ENCODE assay signal across 35 mouse cellular contexts in the genomic region with DNA sequence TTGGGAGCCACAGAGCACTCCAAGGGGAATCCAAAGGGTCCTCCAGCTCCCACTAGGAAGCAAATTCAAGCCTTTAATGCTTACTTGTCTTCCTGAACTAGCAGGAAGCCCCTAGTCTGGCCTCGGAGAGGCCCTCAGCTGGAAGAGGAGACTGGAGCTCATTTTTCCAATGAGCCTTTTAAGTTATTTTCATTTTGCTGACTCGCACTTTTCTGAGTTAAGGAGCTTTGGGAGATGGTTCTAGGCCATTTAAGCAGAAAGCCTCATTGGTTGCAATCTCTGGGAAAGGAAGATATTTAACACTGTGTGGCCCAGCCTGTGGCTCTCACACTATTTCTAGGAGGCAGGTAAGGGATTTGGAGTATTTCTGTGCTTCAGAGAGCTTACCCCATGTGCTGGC. TPM values are rescaled to one million over a fixed set of nuclear protein-coding genes. Genes with fewer than 3 reads are reported as not detected.
"Had no signal": no experiment of that assay in that cellular context is flagged by ENCODE, and none has a peak within 500 bp of the region (broad histone marks: within the 10 kb centered on the region; RNA-seq: fewer than 3 reads in every experiment).

No protein-coding gene starts in this region.

- H3K27ac ChIP-seq: limb, embryonic 10.5 days; limb, embryonic 12.5 days; limb, embryonic 13.5 days; limb, embryonic 15.5 days; liver, embryonic 12.5 days; liver, embryonic 13.5 days; liver, embryonic 14.5 days; liver, embryonic 15.5 days; lung, embryonic 15.5 days; macrophage; midbrain, embryonic 10.5 days; midbrain, embryonic 12.5 days; midbrain, embryonic 13.5 days; midbrain, embryonic 15.5 days; neural tube, embryonic 12.5 days; neural tube, embryonic 13.5 days had no signal

- ATAC-seq: liver, embryonic 12.5 days; liver, postnatal 0 days; lung, postnatal 0 days; midbrain, embryonic 13.5 days; midbrain, embryonic 15.5 days; midbrain, embryonic 16.5 days had no signal

- H3K4me3 ChIP-seq: limb, embryonic 10.5 days; limb, embryonic 12.5 days; limb, embryonic 13.5 days; limb, embryonic 15.5 days; liver, embryonic 12.5 days; liver, embryonic 13.5 days; liver, embryonic 15.5 days; lung, embryonic 15.5 days; megakaryocyte, embryonic 14.5 days; midbrain, embryonic 10.5 days; midbrain, embryonic 12.5 days; midbrain, embryonic 13.5 days; midbrain, embryonic 15.5 days; myocyte; neural tube, embryonic 12.5 days; neural tube, embryonic 13.5 days had no signal

- H3K27me3 ChIP-seq: limb, embryonic 12.5 days; limb, embryonic 13.5 days; limb, embryonic 15.5 days; liver, embryonic 12.5 days; liver, embryonic 13.5 days; liver, embryonic 15.5 days; lung, embryonic 15.5 days; megakaryocyte, embryonic 14.5 days; midbrain, embryonic 15.5 days; neural tube, embryonic 12.5 days; neural tube, embryonic 13.5 days had no signal

- H3K9ac ChIP-seq: limb, embryonic 12.5 days; limb, embryonic 13.5 days; limb, embryonic 15.5 days; liver, embryonic 12.5 days; liver, embryonic 13.5 days; liver, embryonic 14.5 days; liver, embryonic 15.5 days; liver, postnatal 0 days; lung, embryonic 14.5 days; lung, embryonic 15.5 days; midbrain, embryonic 12.5 days; midbrain, embryonic 13.5 days; midbrain, embryonic 15.5 days; neural tube, embryonic 12.5 days; neural tube, embryonic 13.5 days had no signal

- DNase-seq: left cerebral cortex, postnatal 4 days; liver; liver, embryonic 13.5 days; liver, postnatal 0 days; lung, adult 18-20 months; lung, adult 2 months; lung, embryonic 14.5 days; lung, postnatal 10 days; lung, postnatal 14 days; lung, postnatal 36 days; lung, postnatal 4 days; midbrain, embryonic 14.5 days had no signal

- H3K9me3 ChIP-seq: limb, embryonic 10.5 days; limb, embryonic 12.5 days; limb, embryonic 13.5 days; limb, embryonic 15.5 days; liver, embryonic 12.5 days; liver, embryonic 13.5 days; liver, embryonic 15.5 days; lung, embryonic 15.5 days; midbrain, embryonic 10.5 days; midbrain, embryonic 12.5 days; midbrain, embryonic 13.5 days; midbrain, embryonic 15.5 days; neural tube, embryonic 12.5 days; neural tube, embryonic 13.5 days had no signal

- H3K4me2 ChIP-seq: limb, embryonic 12.5 days; limb, embryonic 13.5 days; limb, embryonic 15.5 days; liver, embryonic 11.5 days; liver, embryonic 12.5 days; liver, embryonic 13.5 days; liver, embryonic 15.5 days; lung, embryonic 14.5 days; lung, embryonic 15.5 days; midbrain, embryonic 11.5 days; midbrain, embryonic 12.5 days; midbrain, embryonic 13.5 days; midbrain, embryonic 15.5 days; neural tube, embryonic 12.5 days; neural tube, embryonic 13.5 days had no signal

- H3K36me3 ChIP-seq: limb, embryonic 10.5 days; limb, embryonic 12.5 days; limb, embryonic 13.5 days; limb, embryonic 15.5 days; liver, embryonic 12.5 days; liver, embryonic 13.5 days; liver, embryonic 15.5 days; lung, embryonic 15.5 days; midbrain, embryonic 10.5 days; midbrain, embryonic 12.5 days; midbrain, embryonic 13.5 days; midbrain, embryonic 15.5 days; neural tube, embryonic 12.5 days; neural tube, embryonic 13.5 days had no signal

- H3K4me1 ChIP-seq: limb, embryonic 10.5 days; liver, embryonic 12.5 days; liver, embryonic 13.5 days; liver, embryonic 15.5 days; megakaryocyte, embryonic 14.5 days; midbrain, embryonic 12.5 days had no signal

RNA-seq across cellular contexts. Expression of a gene that starts 55.0 kb away (rescaled TPM):
- total RNA-seq: megakaryocyte, adult 5-6 weeks; megakaryocyte-erythroid progenitor cell, adult 5-6 weeks had no signal
- polyA plus RNA-seq: macrophage, myocyte had no signal
